Mouse (Mus musculus) induced T-regulatory cell, adult 2 months (primary cell): ENCODE data around the gene Ralgps1.

ENCODE experiments used
- DNase-seq: peaks from one replicate; pipeline ENCODE4 v3.0.0-alpha.2; 2012; ENCODE audit warnings: low read depth

Ralgps1 gene

DNA sequence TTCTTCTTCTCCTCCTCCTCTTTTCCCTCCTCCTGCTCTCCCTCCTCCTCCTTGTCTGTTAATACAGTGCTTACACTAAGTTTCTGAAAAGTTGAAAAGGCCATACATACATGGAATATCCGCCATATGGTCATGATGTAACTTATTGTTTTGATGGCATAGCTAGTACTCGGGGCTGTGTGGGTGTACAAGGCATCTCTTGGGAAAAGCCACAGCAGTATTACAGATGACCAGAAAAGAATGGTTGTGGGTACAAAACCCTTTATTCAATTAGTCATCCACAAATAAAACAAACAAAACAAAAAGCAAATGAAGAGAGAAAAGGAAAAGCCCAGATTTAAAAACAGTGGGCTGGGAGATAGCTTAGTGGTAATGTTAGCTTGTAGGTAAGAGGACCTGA, 90.8 kb downstream of the Ralgps1 start:
- DNase-seq: no peak

DNA sequence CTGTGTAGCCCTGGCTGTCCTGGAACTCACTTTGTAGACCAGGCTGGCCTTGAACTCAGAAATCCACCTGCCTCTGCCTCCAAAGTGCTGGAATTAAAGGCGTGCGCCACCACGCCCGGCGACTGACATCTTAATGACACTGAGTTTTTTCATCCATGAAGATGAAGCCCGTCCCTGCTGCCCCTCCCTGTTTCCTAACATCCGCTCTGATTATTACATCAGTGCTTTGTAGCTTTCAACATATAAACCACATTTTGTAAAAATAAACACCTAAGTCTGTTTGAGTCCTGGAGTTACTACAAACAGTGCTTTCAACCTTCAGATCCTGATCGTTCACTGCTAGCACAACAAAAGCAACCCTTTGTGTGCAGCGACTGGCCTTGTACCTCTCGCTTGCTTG, 91.5 kb downstream of the Ralgps1 start:
- DNase-seq: no peak

DNA sequence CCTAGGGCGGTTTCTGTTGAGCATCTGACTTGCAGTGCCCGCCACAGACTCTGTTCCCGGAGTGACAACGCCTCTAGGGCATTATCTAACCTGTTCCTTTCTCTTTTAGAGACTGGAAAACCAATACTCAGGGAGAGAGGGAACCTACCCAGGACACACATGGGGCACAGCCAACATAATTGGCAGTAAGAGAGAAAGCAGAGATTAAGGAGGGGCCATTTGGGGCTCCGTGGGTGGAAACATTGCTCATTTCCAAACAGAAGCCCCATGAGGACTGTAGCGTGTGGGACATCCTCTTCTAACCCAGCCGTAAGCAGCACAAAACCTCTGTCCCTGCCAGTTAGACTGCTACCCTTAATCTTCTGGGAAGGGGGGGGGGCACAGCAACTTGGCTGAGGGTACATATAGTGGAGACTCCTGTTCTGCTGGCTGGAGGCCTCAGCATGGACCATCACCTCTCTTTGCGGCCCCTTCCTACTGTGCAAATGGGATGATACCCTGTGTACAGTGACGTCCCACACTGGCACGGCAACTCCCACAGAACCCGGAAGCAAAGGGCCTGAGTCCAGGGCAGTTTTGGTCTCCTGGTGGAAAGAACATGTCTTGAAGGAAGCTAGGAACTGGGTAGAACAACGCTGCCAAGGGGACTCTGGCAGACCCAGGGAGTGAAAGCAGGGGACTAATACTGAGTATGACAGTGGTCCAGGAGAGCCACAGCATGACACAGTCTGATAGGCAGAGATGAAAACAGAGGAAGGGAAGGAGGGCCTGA, 96.4 kb downstream of the Ralgps1 start:
- no peak for DNase-seq

- no peak for DNase-seq
These were observed 98.4 kb downstream of the Ralgps1 start for GRCm38 (mm10) chr2:33272665-33273439.

GRCm38 (mm10) chr2:33271511-33271910, 99.8 kb downstream of the Ralgps1 start:
- DNase-seq: no peak

GRCm38 (mm10) chr2:33270569-33270968, 100.7 kb downstream of the Ralgps1 start:
- no peak for DNase-seq

DNA sequence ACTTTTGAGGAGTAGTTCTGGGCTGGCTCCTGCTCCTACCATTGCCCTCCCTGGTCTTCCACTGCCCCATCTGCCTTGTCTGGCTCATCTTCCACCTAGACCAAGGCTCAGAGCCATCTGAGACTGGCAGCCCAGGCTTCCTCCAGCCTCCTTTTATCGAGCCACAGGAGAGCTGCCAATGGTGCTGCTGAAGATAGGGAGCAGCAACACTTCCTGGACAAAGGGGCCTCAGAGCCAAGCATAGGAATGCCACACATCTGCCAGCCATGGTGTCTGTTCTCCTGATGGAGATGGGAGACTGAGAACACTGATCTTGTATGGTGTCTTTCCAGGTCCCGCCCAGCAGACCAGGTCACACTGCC, 102.2 kb downstream of the Ralgps1 start:
- no peak for DNase-seq

DNA sequence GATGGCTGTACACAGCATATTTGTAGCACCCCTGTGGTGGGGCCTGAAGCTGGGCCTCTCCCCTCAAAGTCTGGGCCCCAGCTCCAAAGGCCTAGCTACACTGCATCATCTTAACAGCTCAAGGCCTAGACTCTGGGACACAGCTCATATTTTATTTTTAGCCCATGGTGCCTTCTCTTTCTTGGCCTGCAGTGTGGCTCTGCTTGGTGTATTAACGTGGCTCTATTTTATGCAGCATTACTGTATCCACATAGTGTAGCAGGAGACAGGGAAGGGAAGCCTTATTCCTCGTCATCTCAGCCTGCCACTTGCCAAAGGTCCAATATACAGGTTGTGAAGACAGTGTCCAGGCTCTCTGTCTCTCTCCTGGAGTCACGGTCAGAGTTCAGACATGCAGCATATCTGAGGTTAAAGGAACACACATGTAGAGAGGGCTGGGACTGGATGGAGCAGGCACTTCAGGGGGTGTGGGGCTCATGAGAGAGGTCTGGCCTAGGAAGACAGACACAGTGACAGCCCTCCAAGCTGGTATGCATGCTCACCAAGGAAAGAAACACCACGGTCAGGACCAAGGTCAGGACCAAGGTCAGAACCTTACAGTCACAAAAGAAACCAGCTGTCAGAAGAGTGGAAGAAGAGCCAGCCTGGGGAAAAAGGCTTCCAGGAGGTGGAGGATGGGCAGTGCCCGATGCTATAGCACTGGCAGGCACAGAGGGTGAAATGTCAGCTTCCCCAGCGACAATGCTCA, 102.7 kb downstream of the Ralgps1 start:
- no peak for DNase-seq

DNA sequence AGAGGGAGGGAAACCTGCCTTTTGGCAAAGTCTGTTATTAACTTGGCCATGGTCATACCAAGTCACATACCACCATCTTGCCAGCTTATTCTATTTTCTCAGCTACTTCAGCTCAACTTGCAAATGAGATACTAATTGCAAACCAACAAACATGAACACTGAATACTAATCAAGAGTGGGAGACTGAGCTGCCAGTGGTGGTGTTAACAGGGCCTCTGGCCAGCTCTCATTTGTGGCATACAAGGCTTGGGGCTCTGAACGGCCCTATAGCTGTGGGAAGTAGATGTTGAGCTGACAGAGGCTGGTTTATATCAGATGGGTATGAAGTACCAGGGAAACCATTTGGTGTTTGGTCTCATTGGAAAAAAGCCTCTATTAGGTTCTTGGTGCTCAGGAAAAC, 104.2 kb downstream of the Ralgps1 start:
- DNase-seq: no peak

- no peak for DNase-seq
These were observed 105.5 kb downstream of the Ralgps1 start for GRCm38 (mm10) chr2:33265793-33266192.

DNA sequence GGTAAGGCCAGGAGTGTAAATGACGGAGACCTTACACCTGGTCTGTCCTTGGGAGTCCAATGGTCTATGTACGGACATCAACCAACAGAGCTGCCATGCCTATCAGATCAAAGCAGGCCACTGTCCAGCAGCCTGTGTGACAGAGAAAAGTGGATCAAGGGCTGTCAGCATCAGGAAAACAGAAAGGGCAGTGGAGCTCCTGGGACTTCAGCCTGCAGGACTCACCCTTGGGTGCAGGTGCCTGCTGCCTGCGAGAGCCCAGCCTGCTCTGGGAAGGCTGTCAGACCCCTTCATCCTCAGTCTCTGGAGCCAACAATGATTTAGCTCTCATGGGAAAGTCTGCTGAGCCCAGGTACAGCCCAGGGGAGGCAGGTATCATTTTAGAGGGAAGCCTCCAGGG, 109.8 kb downstream of the Ralgps1 start:
- no peak for DNase-seq

- no peak for DNase-seq
These were observed 110.5 kb downstream of the Ralgps1 start for GRCm38 (mm10) chr2:33260772-33261171.

DNA sequence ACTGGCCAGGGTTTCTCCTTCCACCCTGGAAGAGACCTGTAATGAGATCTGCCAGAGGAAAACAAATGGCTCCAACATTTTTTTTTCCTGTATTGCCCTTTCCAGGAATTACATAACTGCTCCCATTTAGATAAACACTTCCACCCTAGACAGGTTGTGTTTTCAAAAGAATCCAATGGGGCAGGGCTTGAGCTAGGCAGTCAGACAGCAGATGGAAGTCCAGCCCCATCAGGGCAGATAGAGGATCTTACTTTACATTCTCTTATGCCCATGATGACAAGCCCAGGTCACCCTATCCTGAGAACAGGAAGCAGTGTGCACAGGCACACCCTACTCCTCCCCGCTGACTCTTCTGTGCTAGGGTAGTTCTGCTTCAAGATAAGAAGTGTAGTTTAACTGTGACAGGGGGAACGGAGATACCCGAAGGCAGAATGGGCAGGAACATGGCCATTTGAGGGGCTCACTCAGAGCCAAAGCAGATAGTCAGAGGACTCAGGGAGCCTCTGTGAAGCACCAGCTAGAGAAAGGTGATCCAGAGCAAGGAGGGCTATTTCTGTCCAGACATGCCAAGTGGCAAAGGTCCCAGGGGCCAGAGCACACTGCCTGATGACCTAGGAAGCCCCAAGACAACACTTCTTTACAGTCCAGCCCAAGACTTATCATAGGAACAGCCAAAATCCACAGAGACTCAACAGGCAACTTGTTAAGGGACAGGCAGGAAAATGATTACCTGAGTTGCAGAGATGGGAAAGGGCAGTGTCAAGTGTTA, 114.3 kb downstream of the Ralgps1 start:
- no peak for DNase-seq

DNA sequence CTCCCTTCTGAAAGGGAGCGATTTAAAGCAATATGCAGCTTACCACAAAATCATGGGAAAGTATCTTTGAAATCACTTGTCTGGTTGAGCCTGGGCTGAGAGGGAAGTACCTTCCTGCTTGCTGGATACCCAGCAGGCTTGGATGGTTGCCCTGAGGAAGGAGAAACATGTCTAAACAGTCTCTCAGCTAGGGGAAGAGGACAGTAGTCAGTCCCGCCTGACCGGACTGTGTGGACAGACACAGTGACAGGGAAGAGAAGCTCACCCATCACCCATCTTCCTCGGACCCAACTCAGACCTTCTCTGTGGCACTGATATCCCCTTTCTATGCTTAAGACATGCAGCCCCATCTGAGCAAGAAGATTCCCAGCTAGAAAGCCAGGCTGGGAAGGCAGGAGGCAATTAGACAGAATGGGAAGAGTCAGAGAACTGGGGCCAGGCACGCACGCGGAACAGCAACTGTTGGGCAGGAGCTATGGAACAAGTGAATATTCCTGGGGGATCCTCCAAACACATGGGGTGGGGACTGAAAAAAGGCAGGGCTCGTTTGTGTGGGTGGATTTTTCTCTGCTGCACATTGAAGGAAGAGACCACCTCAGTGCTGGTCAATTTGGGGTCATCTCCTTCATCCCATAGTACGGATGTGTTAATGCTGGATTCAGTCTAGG, 116.8 kb downstream of the Ralgps1 start:
- DNase-seq: no peak

DNA sequence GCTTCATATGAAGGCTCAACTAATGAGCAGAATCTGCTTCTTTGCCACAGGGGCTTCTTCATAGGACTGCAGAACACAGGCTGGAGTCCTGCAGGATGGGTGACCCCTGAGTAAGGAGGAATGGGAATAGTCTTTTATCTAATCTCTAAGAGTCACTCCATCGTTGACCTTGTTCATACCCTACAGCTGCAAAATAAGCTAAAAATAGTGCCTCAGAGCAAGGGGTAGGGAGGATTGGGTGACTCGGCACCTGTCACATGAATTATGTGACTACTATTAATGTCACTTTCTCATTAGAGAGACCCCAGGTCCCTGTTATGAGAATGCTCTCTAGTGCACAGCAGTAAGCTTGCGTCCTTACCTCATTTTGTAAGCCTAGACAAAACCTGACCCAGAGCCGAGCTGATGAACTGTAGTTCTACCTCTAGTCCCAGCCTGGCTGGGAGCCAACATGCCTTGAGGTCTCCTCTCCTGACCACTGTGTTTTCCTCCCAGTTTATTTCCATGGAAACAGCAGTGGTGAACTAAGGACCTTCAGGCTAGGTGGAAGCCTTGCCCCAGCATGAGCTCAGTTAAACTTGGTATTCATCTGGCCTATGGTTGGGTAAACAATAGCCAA, 117.6 kb downstream of the Ralgps1 start:
- no peak for DNase-seq

GRCm38 (mm10) chr2:33252751-33253150, 118.5 kb downstream of the Ralgps1 start:
- DNase-seq: no peak

- DNase-seq: no peak
These were observed 121.2 kb downstream of the Ralgps1 start for GRCm38 (mm10) chr2:33249922-33250633.

DNA sequence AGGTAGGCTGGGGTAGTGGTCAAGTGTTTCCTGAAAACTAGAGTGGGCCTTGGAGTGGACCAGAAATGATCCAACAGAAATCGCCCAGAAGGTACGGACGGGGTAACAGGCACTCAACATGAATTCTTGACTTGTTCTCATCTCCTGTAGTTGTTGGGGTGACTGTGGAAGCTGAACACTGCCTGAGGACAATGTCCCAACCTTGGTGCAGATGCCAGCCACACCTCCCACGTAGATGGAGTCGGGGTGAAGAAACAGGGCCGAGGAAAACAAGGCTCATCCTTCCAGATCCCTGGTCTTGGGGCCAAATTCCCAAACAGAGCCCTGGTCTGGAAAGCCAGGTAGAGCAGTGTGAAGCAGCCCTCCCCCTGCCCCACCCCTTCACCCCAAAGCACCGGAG, 122.7 kb downstream of the Ralgps1 start:
- no peak for DNase-seq

GRCm38 (mm10) chr2:33246841-33247240, 124.4 kb downstream of the Ralgps1 start:
- no peak for DNase-seq

- no peak for DNase-seq
These were observed 125.9 kb downstream of the Ralgps1 start for GRCm38 (mm10) chr2:33245350-33245749.
